ENCODE assay signal across 8 mouse cellular contexts in genomic region chr13:43615194-43615576, GRCm38 (mm10). TPM values are rescaled to one million over a fixed set of nuclear protein-coding genes. Genes with fewer than 3 reads are reported as not detected.
DNase-seq lines count a peak whose midpoint lies in the region; ATAC-seq lines count a peak whose summit lies in the region.

No protein-coding gene starts in this region.

- no peaks in the 10 kb centered on the region for H3K36me3 ChIP-seq in heart, embryonic 13.5 days
- no peaks in the 10 kb centered on the region for H3K36me3 ChIP-seq in intestine, embryonic 14.5 days (ENCODE audit: control insufficient read depth, insufficient read depth, low read length)

- peaks cover 22% of the 10 kb centered on the region for H3K27me3 ChIP-seq in heart, embryonic 13.5 days (replicated peaks)
- 0 out of 2 replicates have a peak, but pooled peaks cover 5% of the 10 kb centered on the region for H3K27me3 ChIP-seq in intestine, embryonic 14.5 days (replicated peaks; ENCODE audit: control insufficient read depth, insufficient read depth, low read length)

- peak overlapping the region; percentile 80; the same call in 1 of the 2 replicates for H3K9ac ChIP-seq in heart, embryonic 13.5 days
- H3K9ac ChIP-seq in intestine, embryonic 14.5 days (ENCODE audit: low read length), result peak overlapping the region; percentile 51; the same call in 1 of the 2 replicates

- no peak for DNase-seq in heart, postnatal 4 days
- DNase-seq in intestine, embryonic 14.5 days (ENCODE audit: low spot score), result no peak
- DNase-seq in naive thymus-derived CD4-positive, alpha-beta T cell, adult 2 months (ENCODE audit: low read depth), result peak; percentile 50
- no peak for DNase-seq in right cerebral cortex, postnatal 10 days (ENCODE audit: low spot score in 2 of 2)
- no peak for DNase-seq in cerebellum, postnatal 4 days (ENCODE audit: low spot score in 2 of 2)
- DNase-seq in left cerebral cortex, adult 8-10 months (ENCODE audit: low spot score in 2 of 2), result no peak

- no peak overlapping the region for H3K27ac ChIP-seq in heart, embryonic 13.5 days (replicated peaks)
- H3K27ac ChIP-seq in brown adipose tissue, adult 24 weeks (replicated peaks; ENCODE audit: low read depth, low read length), result 0 out of 2 replicates have a peak overlapping the region, but pooled peaks have one; percentile 3
- H3K27ac ChIP-seq in intestine, embryonic 14.5 days (ENCODE audit: low read depth), result no peak overlapping the region

- no peaks in the 10 kb centered on the region for H3K9me3 ChIP-seq in heart, embryonic 13.5 days
- no peaks in the 10 kb centered on the region for H3K9me3 ChIP-seq in intestine, embryonic 14.5 days (ENCODE audit: control insufficient read depth, low read length)

- H3K4me3 ChIP-seq in heart, embryonic 13.5 days, result peak overlapping the region; percentile 66
- peak overlapping the region; percentile 85 for H3K4me3 ChIP-seq in brown adipose tissue, adult 24 weeks (ENCODE audit: insufficient read depth, low read depth, low read length)
- peak overlapping the region; percentile 65 for H3K4me3 ChIP-seq in intestine, embryonic 14.5 days (ENCODE audit: low read depth, low read length)

- no peak for ATAC-seq in heart, embryonic 13.5 days (ENCODE audit: extremely low read depth, insufficient number of reproducible peaks, low FRiP score, low TSS enrichment)
- no peak for ATAC-seq in intestine, embryonic 14.5 days (replicated peaks; ENCODE audit: low FRiP score, low TSS enrichment, low read depth)

- WGBS in heart, embryonic 13.5 days, result 19% methylated on average over 9 of the region's 9 CpGs
- 30% methylated on average over 9 of the region's 9 CpGs for WGBS in intestine, embryonic 14.5 days

- peak overlapping the region; percentile 80 for H3K4me2 ChIP-seq in heart, embryonic 13.5 days
- H3K4me2 ChIP-seq in intestine, embryonic 14.5 days (ENCODE audit: low read length), result peak overlapping the region; percentile 78

- peaks cover 32% of the 10 kb centered on the region for H3K4me1 ChIP-seq in heart, embryonic 13.5 days
- H3K4me1 ChIP-seq in brown adipose tissue, adult 24 weeks (ENCODE audit: control insufficient read depth, insufficient read depth, insufficient read length, low read length), result no peaks in the 10 kb centered on the region; the same call in 1 of the 2 replicates
- peaks cover 5% of the 10 kb centered on the region; the same call in 1 of the 2 replicates for H3K4me1 ChIP-seq in intestine, embryonic 14.5 days (replicated peaks; ENCODE audit: control insufficient read depth, insufficient read depth, low read length)

RNA-seq across cellular contexts. Expression of gene Rnf182, which starts 0.3 kb away (rescaled TPM):
- polyA plus RNA-seq in heart, embryonic 13.5 days (2015; fragmentation: Nextera tagmentation; extraction: Ambion mirVana), result 1.8 and 2.4 TPM in 2 replicates
- under 1 TPM; 0.36 to 0.50 TPM for total RNA-seq in heart, postnatal 4 days (2021)
- 2.4 and 3.3 TPM in 2 replicates for polyA plus RNA-seq in brown adipose tissue, adult 24 weeks (2012; ENCODE audit: insufficient read depth, insufficient read length, missing spikeins)
- polyA plus RNA-seq in intestine, embryonic 14.5 days (2014; fragmentation: Nextera tagmentation; extraction: Ambion mirVana), result 1.5 and 2.2 TPM in 2 replicates
- total RNA-seq in left cerebral cortex, adult 8-10 months (2022), result 1 to 10 TPM; 6.6 to 7.9 (median 7.1) TPM

RNA-seq across cellular contexts. Expression of gene Mcur1, which starts 55.2 kb away (rescaled TPM):
- polyA plus RNA-seq in heart, embryonic 13.5 days (2015; fragmentation: Nextera tagmentation; extraction: Ambion mirVana), result 14.1 and 14.6 TPM in 2 replicates
- 10 to 100 TPM; 34.6 to 36.9 TPM for total RNA-seq in heart, postnatal 4 days (2021)
- 154 and 157 TPM in 2 replicates for polyA plus RNA-seq in brown adipose tissue, adult 24 weeks (2012; ENCODE audit: insufficient read depth, insufficient read length, missing spikeins)
- 11.2 and 13.1 TPM in 2 replicates for polyA plus RNA-seq in intestine, embryonic 14.5 days (2014; fragmentation: Nextera tagmentation; extraction: Ambion mirVana)
- total RNA-seq in left cerebral cortex, adult 8-10 months (2022), result 10 to 100 TPM; 16.3 to 19.9 (median 19.1) TPM
